Mouse (Mus musculus) embryonic stem cell, embryonic (primary cell): Measurements from ENCODE around the gene Nhp2.

Source experiments
- CTCF ChIA-PET, 4 experiments: fragments of 300-600 bp in 2 of 4; fragments of 350-600 bp in 2 of 4; sonication (Branson Sonifier 250); formaldehyde crosslinking; loops; one replicate each; lab custom pipeline; 2022; ENCODE audit warnings: inconsistent platforms in 2 of 4; lab: Charles Lee
- POLR2A ChIA-PET, 4 experiments: fragments of 300-600 bp in 2 of 4; fragments of 350-600 bp in 2 of 4; sonication (Branson Sonifier 250); formaldehyde crosslinking; loops; one replicate each; lab custom pipeline; 2022; ENCODE audit warnings: antibody characterized with exemption in 4 of 4, inconsistent platforms in 1 of 4; lab: Charles Lee

Gene Nhp2

DNA sequence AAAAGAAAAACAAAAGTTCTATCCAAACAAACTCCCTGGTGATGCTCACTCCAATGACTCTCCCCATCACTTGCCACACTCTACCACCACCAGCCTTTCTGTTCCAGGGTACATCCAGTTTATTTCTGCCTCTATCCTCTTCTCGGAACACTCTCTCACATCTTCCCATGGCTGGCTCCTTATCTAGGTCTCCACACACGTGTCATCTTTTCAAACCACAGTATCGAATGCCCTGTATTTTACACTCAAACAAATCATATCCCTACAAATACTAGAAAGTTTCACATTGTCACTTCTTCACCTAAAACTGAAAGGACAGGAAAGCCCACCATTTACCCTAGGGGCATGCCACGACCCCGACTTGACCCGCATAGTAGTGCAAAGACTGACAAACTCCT, 15.6 kb downstream of the Nhp2 start:
- CTCF ChIA-PET = interaction anchor here in 2 of 4 experiments (1.0 to 1.9 kb wide), 4 partner anchors 15 to 69 kb away, joined by 3 to 15 read pairs (median 10); partner anchors contain the start of genes D930048N14Rik (in 1 of the 2), N4bp3 (in 1 of the 2) and Nhp2 (in 1 of the 2)
- POLR2A ChIA-PET = interaction anchor here (1.2 to 62.0 kb wide), 20 partner anchors 10 to 96 kb away, joined by 3 to 3635 read pairs (median 18); partner anchors contain the start of genes Hnrnpab (in 3 of the 4), Nhp2 (in 3 of the 4), 0610009B22Rik (in 2 of the 4) and D930048N14Rik (in 2 of the 4)

DNA sequence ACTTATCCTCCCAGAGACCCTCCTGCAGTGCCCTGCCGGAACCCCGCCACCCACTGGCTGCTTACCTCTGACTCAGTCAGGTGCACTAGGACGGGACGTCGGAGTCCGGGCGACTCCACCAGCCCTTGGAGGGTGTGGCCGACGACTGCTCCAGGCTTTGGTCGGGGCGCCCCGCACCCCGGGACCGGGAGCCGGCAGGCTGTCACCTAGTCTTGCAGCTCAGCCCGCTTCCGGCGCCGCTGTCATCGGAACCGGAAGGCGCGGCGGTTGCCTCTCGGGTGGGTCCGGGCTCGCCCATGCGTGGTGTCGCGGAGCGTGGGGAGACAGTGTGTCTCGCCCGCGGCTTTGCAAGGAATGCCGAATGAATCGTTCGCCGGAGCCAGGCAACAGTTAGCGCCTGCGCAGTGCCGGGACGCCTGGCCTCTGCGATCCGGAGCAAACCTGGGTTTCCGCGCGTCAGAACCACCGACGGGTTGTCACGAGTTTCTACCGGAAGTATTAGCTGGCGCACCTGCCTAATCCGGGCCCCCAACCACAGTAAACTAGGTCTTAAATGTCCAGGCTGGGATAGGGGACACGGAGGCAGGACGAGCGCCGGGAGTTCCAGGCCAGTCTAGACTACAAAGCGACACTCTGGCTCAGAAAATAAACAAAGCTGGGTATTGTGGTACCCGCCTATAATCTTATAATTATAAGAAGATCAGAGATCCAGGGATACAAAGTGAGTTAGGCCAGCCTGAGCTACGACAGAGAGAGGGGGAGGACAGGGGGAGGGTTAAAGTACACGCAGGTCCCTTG, 16.2 kb downstream of the Nhp2 start, which contains the start of gene Rmnd5b:
TSS of gene Rmnd5b (minus strand) at position 372 of the 798 bp plus-strand sequence.
- ChIA-PET CTCF (interaction anchor here (0.6 to 1.9 kb wide), 20 partner anchors 9 to 100 kb away, joined by 3 to 15 read pairs (median 4); partner anchors contain the start of genes D930048N14Rik (in 2 of the 4), N4bp3 (in 2 of the 4), 0610009B22Rik (in 1 of the 4) and Hnrnpab (in 1 of the 4)), POLR2A (interaction anchor here (0.6 to 62.0 kb wide), 50 partner anchors 8 to 1386 kb away, joined by 3 to 3635 read pairs (median 6); partner anchors contain the start of genes 0610009B22Rik (in 4 of the 4), Hnrnpab (in 4 of the 4), Nhp2 (in 3 of the 4) and Phykpl (in 3 of the 4))

GRCm38 (mm10) chr11:51636323-51636684, 16.8 kb downstream of the Nhp2 start:
- POLR2A ChIA-PET = interaction anchor here (0.6 to 62.0 kb wide), 53 partner anchors 8 to 1387 kb away, joined by 3 to 3635 read pairs (median 5); partner anchors contain the start of genes 0610009B22Rik (in 4 of the 4), Hnrnpab (in 4 of the 4), Nhp2 (in 3 of the 4) and Phykpl (in 3 of the 4)
- CTCF ChIA-PET = interaction anchor here (0.6 to 1.9 kb wide), 20 partner anchors 10 to 99 kb away, joined by 3 to 15 read pairs (median 4); partner anchors contain the start of genes D930048N14Rik (in 2 of the 4), N4bp3 (in 2 of the 4), 0610009B22Rik (in 1 of the 4) and Hnrnpab (in 1 of the 4)

DNA sequence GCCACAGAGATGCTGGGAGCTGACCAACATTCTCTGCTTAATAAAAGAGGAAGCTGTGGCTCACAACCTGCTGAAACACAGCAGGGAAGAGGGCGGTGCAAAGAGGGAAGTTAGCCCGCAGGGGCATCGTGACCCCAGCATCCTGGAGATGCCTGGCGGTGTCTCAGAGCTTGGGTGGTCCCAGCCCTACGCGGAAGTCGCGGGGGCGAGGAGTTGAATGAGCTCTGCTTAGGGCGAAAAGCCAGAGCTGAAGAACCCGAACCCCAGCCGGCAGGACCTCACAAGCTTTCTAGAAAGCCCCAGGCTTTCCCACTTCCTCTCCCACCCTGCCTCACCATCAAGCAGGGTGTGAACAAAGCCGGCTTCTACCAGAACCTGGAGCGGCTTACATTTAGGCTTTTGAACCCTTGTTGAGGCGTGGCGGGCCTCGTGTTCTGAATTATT, 18.5 kb downstream of the Nhp2 start:
- ChIA-PET CTCF (interaction anchor here (0.5 to 2.0 kb wide), 20 partner anchors 9 to 316 kb away, joined by 3 to 19 read pairs (median 4); partner anchors contain the start of genes D930048N14Rik (in 2 of the 4), N4bp3 (in 2 of the 4), 0610009B22Rik (in 1 of the 4) and Hnrnpab (in 1 of the 4)), POLR2A (interaction anchor here (0.6 to 62.0 kb wide), 59 partner anchors 8 to 362 kb away, joined by 3 to 3635 read pairs (median 5); partner anchors contain the start of genes D930048N14Rik (in 4 of the 4), N4bp3 (in 4 of the 4), 0610009B22Rik (in 3 of the 4) and Hnrnpab (in 3 of the 4))

GRCm38 (mm10) chr11:51638497-51638896, 19.0 kb downstream of the Nhp2 start:
- CTCF ChIA-PET = interaction anchor here (0.5 to 2.0 kb wide), 16 partner anchors 9 to 217 kb away, joined by 3 to 19 read pairs (median 3); partner anchors contain the start of genes D930048N14Rik (in 2 of the 4), N4bp3 (in 2 of the 4), 0610009B22Rik (in 1 of the 4) and Hnrnpab (in 1 of the 4)
- POLR2A ChIA-PET = interaction anchor here (0.6 to 62.0 kb wide), 52 partner anchors 8 to 361 kb away, joined by 3 to 3635 read pairs (median 7); partner anchors contain the start of genes D930048N14Rik (in 4 of the 4), N4bp3 (in 4 of the 4), 0610009B22Rik (in 3 of the 4) and Hnrnpab (in 3 of the 4)

DNA sequence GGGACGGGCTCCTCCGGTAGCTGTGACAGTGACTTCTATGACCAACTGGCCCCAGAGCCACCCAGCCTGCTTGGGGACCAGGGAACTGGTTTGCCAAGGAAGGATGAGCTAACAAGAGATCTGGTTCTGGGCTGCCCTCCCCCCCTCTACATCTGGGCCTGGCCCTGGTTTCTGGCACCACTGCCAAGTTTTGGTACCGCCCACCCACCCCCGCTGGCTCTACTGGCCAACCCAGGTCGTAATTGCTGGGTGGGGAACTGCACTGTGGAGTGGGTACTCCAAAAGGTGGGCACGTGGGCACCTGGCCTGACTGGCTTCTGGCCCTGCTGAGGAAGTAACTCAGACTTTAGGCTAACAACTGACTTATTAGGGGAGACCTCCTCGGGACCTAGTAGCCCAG, 21.2 kb downstream of the Nhp2 start:
- POLR2A ChIA-PET = interaction anchor here in 3 of 4 experiments (0.6 to 62.0 kb wide), 17 partner anchors 9 to 594 kb away, joined by 3 to 3635 read pairs (median 5); partner anchors contain the start of genes 0610009B22Rik (in 2 of the 3), D930048N14Rik (in 2 of the 3), Hnrnpab (in 2 of the 3) and N4bp3 (in 2 of the 3)

DNA sequence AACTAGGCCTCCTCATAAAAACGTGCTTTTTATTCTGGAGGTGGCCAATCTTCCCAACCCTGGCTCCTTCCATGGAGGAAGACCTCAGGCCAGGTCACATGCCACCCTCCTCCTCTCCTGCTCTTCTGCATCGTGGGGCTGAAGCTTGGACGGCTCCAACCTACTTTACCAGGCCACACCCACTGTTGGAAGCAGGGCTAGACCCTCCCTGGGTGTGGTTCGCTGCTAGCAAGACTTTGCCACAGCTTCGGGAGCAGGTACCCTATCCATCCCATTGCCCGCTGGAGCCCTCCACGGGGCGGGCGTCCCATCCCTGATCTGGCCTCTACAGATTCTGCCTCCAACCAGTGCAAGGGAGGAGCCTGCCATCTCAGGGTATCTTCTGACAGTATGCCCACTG, 23.7 kb downstream of the Nhp2 start:
- POLR2A ChIA-PET = interaction anchor here (0.7 to 56.0 kb wide), 25 partner anchors 9 to 1266 kb away, joined by 3 to 3635 read pairs (median 6); partner anchors contain the start of genes Hnrnpab (in 4 of the 4), 0610009B22Rik (in 2 of the 4), Nhp2 (in 2 of the 4) and Phykpl (in 2 of the 4)
- CTCF ChIA-PET = interaction anchor here in 3 of 4 experiments (0.6 to 3.3 kb wide), 6 partner anchors 9 to 38 kb away, joined by 3 to 19 read pairs (median 4); no protein-coding TSS in a partner anchor

More for the DNA sequence above, 21.2 kb downstream of the Nhp2 start:
- CTCF ChIA-PET = interaction anchor here in 3 of 4 experiments (0.6 to 2.5 kb wide), 3 partner anchors 41 to 111 kb away, joined by 3 to 11 read pairs (median 3); no protein-coding TSS in a partner anchor

- ChIA-PET POLR2A (interaction anchor here (0.6 to 56.0 kb wide), 28 partner anchors 8 to 356 kb away, joined by 3 to 3635 read pairs (median 6); partner anchors contain the start of genes Hnrnpab (in 4 of the 4), Rmnd5b (in 3 of the 4), 0610009B22Rik (in 2 of the 4) and Nhp2 (in 2 of the 4)), CTCF (interaction anchor here (0.7 to 3.3 kb wide), 7 partner anchors 10 to 177 kb away, joined by 3 to 19 read pairs (median 4); no protein-coding TSS in a partner anchor)
These were observed 24.2 kb downstream of the Nhp2 start for GRCm38 (mm10) chr11:51643761-51644160.

DNA sequence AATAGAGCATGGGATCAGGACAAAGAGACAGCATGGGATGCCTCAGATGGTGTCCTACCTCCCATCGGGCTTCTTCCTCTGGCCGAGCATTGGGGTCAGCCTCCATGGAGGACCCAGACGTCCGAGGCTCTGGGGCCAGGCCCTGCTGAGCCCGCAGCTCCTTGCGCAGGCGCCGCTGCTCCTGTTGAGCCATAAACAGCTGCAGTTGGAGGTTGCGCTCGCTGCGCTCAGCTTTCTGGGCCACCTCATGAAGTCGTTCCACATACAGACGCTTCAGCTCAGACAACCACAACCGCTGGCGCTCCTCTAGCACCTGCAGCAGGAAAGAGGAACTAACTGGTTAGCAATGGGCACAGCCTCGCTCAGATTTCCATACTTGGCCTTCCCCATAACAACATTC, 24.7 kb downstream of the Nhp2 start:
- CTCF ChIA-PET = interaction anchor here (0.7 to 3.3 kb wide), 8 partner anchors 10 to 176 kb away, joined by 3 to 19 read pairs (median 4); no protein-coding TSS in a partner anchor
- POLR2A ChIA-PET = interaction anchor here (0.6 to 56.0 kb wide), 26 partner anchors 8 to 162 kb away, joined by 3 to 3635 read pairs (median 6); partner anchors contain the start of genes Hnrnpab (in 4 of the 4), Rmnd5b (in 3 of the 4), 0610009B22Rik (in 2 of the 4) and Nhp2 (in 2 of the 4)

DNA sequence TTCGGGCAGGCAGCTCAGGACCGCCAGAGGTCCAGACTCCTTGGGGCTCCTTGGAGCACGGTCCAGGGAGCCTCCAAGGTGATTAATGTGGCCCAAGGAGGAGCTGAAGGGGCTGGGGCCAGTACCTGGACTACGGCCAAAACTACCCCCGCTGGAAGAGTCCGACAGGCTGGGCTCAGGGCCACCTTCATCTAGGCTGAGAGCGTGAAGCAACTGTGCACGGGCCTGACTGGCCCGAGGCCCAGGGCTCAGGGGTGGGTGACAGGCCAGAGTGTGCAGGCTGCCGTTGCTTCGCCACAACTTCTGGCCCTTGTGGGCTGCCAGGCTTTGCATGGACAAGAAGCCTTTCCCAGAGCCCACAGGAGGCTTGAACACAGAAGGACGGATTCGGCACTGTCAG, 25.8 kb downstream of the Nhp2 start:
- POLR2A ChIA-PET = interaction anchor here in 2 of 4 experiments (2.5 to 56.0 kb wide), 8 partner anchors 13 to 43 kb away, joined by 12 to 3635 read pairs (median 162); partner anchors contain the start of genes 0610009B22Rik (in 2 of the 2), Hnrnpab (in 2 of the 2), Nhp2 (in 2 of the 2) and Rmnd5b (in 2 of the 2)

DNA sequence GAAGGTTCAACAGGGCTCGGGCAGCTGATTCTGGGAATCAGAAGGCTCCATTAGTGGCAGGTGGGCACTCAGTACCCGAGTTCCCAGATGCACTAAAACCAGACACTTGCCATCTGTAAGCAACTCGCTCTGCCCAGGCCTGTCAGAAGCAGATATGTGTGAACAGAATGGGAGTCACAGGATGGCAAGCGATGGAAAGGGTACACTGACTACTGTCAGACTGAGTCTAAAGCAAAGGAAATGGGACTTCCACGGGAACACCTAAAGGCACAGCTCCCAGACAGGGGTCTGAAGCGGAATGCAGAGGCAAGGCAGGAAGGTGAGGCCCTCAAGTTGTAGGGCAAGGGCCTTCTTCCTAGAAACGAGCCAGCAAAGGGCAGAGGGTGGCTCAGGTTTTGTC, 26.7 kb downstream of the Nhp2 start:
- CTCF ChIA-PET = interaction anchor here in 2 of 4 experiments (1.4 to 3.3 kb wide), 4 partner anchors 8 to 35 kb away, joined by 3 to 19 read pairs (median 7); no protein-coding TSS in a partner anchor
- POLR2A ChIA-PET = interaction anchor here (1.4 to 56.0 kb wide), 14 partner anchors 8 to 58 kb away, joined by 4 to 3635 read pairs (median 46); partner anchors contain the start of genes Rmnd5b (in 3 of the 4), 0610009B22Rik (in 2 of the 4), Hnrnpab (in 2 of the 4) and Nhp2 (in 2 of the 4)

More for the DNA sequence above, 25.8 kb downstream of the Nhp2 start:
- CTCF ChIA-PET = interaction anchor here in 2 of 4 experiments (1.5 to 3.3 kb wide), 3 partner anchors 9 to 36 kb away, joined by 3 to 19 read pairs (median 7); no protein-coding TSS in a partner anchor

GRCm38 (mm10) chr11:51646751-51647667, 27.5 kb downstream of the Nhp2 start:
- POLR2A ChIA-PET = interaction anchor here (0.5 to 56.0 kb wide), 35 partner anchors 9 to 1225 kb away, joined by 3 to 3635 read pairs (median 5); partner anchors contain the start of genes 0610009B22Rik (in 3 of the 4), Phykpl (in 3 of the 4), Rmnd5b (in 3 of the 4) and Hnrnpab (in 2 of the 4)
- CTCF ChIA-PET = interaction anchor here in 3 of 4 experiments (1.0 to 3.3 kb wide), 7 partner anchors 9 to 35 kb away, joined by 3 to 19 read pairs (median 4); partner anchors contain the start of gene Nhp2 (in 1 of the 3)

- ChIA-PET CTCF (interaction anchor here in 3 of 4 experiments (1.2 to 3.5 kb wide), 6 partner anchors 11 to 55 kb away, joined by 3 to 19 read pairs (median 5); partner anchors contain the start of gene Nhp2 (in 1 of the 3)), POLR2A (interaction anchor here (0.6 to 56.0 kb wide), 35 partner anchors 8 to 1436 kb away, joined by 3 to 3635 read pairs (median 13); partner anchors contain the start of genes Nhp2 (in 4 of the 4), 0610009B22Rik (in 3 of the 4), Hnrnpab (in 3 of the 4) and Phykpl (in 3 of the 4))
These were observed 29.0 kb downstream of the Nhp2 start for GRCm38 (mm10) chr11:51648566-51648965.
